Mouse (Mus musculus): ENCODE measurements around the gene Gm20388. TPM values are rescaled to one million over a fixed set of nuclear protein-coding genes. Genes with fewer than 3 reads are reported as not detected.

Gm20388 gene
- total RNA-seq, 1 experiment from 2014 or later: 3.6 TPM

GRCm38 (mm10) chr8:123880821-123881350 is 3970.2 kb downstream of the Gm20388 start:
- no peak for DNase-seq

- no peak for DNase-seq
Measured at GRCm38 (mm10) chr8:123882412-123882811, 3971.8 kb downstream of the Gm20388 start.

- DNase-seq: no peak
Measured at GRCm38 (mm10) chr8:123883094-123883493, 3972.5 kb downstream of the Gm20388 start.

- DNase-seq: no peak
Measured at GRCm38 (mm10) chr8:123884721-123885565, 3974.3 kb downstream of the Gm20388 start.

GRCm38 (mm10) chr8:123887163-123887562 is 3976.5 kb downstream of the Gm20388 start:
- DNase-seq: no peak

- no peak for DNase-seq
Measured at GRCm38 (mm10) chr8:123887956-123888355, 3977.3 kb downstream of the Gm20388 start.

- DNase-seq: no peak
Measured at GRCm38 (mm10) chr8:123889797-123890196, 3979.2 kb downstream of the Gm20388 start.

GRCm38 (mm10) chr8:123891271-123891670 is 3980.6 kb downstream of the Gm20388 start:
- DNase-seq: peak; percentile 68

GRCm38 (mm10) chr8:123891883-123892585 is 3981.4 kb downstream of the Gm20388 start:
- DNase-seq: peak; percentile 13

- no peak for DNase-seq
Measured at GRCm38 (mm10) chr8:123892586-123893155, 3982.0 kb downstream of the Gm20388 start.

- DNase-seq: no peak
Measured at GRCm38 (mm10) chr8:123893413-123893812, 3982.8 kb downstream of the Gm20388 start.

GRCm38 (mm10) chr8:123894502-123895097 is 3984.0 kb downstream of the Gm20388 start, which contains the start of gene Acta1:
Acta1 (minus strand) TSS chr8:123894751.
- DNase-seq: no peak

GRCm38 (mm10) chr8:123895230-123895629 is 3984.6 kb downstream of the Gm20388 start:
- no peak for DNase-seq

GRCm38 (mm10) chr8:123895680-123896365 is 3985.2 kb downstream of the Gm20388 start:
- no peak for DNase-seq

GRCm38 (mm10) chr8:123896366-123896761 is 3985.7 kb downstream of the Gm20388 start:
- DNase-seq: no peak

GRCm38 (mm10) chr8:123896774-123897173 is 3986.1 kb downstream of the Gm20388 start:
- no peak for DNase-seq

- DNase-seq: no peak
Measured at GRCm38 (mm10) chr8:123898576-123898975, 3987.9 kb downstream of the Gm20388 start.

- DNase-seq: no peak
Measured at GRCm38 (mm10) chr8:123899366-123899765, 3988.7 kb downstream of the Gm20388 start.

- peak; percentile 35 for DNase-seq
Measured at GRCm38 (mm10) chr8:123902653-123903052, 3992.0 kb downstream of the Gm20388 start.

GRCm38 (mm10) chr8:123907604-123908003 is 3997.0 kb downstream of the Gm20388 start:
- DNase-seq: no peak

GRCm38 (mm10) chr8:123912265-123912664 is 4001.6 kb downstream of the Gm20388 start:
- no peak for DNase-seq

GRCm38 (mm10) chr8:123914635-123915034 is 4004.0 kb downstream of the Gm20388 start:
- no peak for DNase-seq
